Mouse (Mus musculus) neural tube, embryonic 15.5 days (tissue): ENCODE measurements at regions not wholly inside any gene's neighbourhood (a gene's known extent, or its start where the extent isn't known, plus 50 kb on each side); places are given as distances from the start of the nearest gene placed in this dataset.

Experiments
- ATAC-seq: fragments of 200-750 bp; cut with Nextera tagmentation; 2 replicates; pipeline ENCODE4 v1.8.0; 2017; ENCODE audit warnings: mild to moderate bottlenecking, moderate TSS enrichment, moderate library complexity; ENCODE audit not compliant: low FRiP score
- H3K27ac ChIP-seq: fragments of 300-500 bp; sonication (generic); replicated peaks from 2 replicates; pipeline ENCODE4 v1.5.1; 2015; ENCODE audit warnings: mild to moderate bottlenecking, inconsistent platforms
- H3K27me3 ChIP-seq: fragments of 300-500 bp; sonication (generic); replicated peaks from 2 replicates; pipeline ENCODE4 v1.6.1; 2015; ENCODE audit warnings: inconsistent platforms
- H3K36me3 ChIP-seq: fragments of 300-500 bp; sonication (generic); 2 replicates; pipeline ENCODE4 v1.6.1; 2015; ENCODE audit warnings: inconsistent platforms
- H3K4me1 ChIP-seq: fragments of 300-500 bp; sonication (generic); 2 replicates; pipeline ENCODE4 v1.6.1; 2015; ENCODE audit warnings: inconsistent platforms
- H3K4me2 ChIP-seq: fragments of 300-500 bp; sonication (generic); 2 replicates; pipeline ENCODE4 v1.6.1; 2015; ENCODE audit warnings: inconsistent platforms, mild to moderate bottlenecking, moderate library complexity
- H3K4me3 ChIP-seq: fragments of 300-500 bp; sonication (generic); replicated peaks from 2 replicates; pipeline ENCODE4 v1.5.1; 2015; ENCODE audit warnings: mild to moderate bottlenecking, inconsistent platforms
- H3K9ac ChIP-seq: fragments of 300-500 bp; sonication (generic); replicated peaks from 2 replicates; pipeline ENCODE4 v1.6.1; 2015; ENCODE audit warnings: mild to moderate bottlenecking, inconsistent platforms
- H3K9me3 ChIP-seq: fragments of 300-500 bp; sonication (generic); replicated peaks from 2 replicates; pipeline ENCODE4 v1.6.1; 2016; ENCODE audit warnings: inconsistent platforms
- WGBS: fragments of 180-500 bp; shearing (Covaris S2); methylation state at CpG from one replicate; pipeline ENCODE4 v1.1.7; 2015; ENCODE audit warnings: mixed read lengths; 5-methylcytosine and 5-hydroxymethylcytosine counted together

DNA sequence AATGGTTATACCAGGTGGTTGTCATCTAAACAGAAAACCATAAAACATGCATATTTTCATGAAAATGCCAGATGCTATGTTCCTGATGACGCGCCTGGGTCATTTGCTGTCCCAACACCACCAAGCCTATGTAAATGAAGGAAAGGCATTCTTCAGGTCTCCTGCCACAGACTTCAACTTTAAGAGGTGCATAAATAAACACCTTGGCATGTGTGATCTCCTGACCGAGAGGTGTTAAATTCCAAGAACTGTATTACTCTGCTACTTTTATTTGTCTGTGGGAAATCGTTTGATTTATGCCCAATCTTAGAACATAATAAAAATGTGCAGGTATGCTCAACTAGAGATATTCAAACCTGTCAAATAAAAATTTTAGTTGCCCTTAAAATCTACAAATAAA, 560.1 kb downstream of the Ttll7 start:
- Histone ChIP-seq H3K27me3 (no peaks in the 10 kb centered on the region), H3K27ac (no peak overlapping the region), H3K4me1 (no peaks in the 10 kb centered on the region), H3K4me2 (no peak overlapping the region), H3K36me3 (no peaks in the 10 kb centered on the region), H3K9me3 (no peaks in the 10 kb centered on the region), H3K4me3 (no peak overlapping the region), H3K9ac (no peak overlapping the region)
- 88% methylated on average over 4 of the region's 4 CpGs for WGBS
- ATAC-seq, result no peak

DNA sequence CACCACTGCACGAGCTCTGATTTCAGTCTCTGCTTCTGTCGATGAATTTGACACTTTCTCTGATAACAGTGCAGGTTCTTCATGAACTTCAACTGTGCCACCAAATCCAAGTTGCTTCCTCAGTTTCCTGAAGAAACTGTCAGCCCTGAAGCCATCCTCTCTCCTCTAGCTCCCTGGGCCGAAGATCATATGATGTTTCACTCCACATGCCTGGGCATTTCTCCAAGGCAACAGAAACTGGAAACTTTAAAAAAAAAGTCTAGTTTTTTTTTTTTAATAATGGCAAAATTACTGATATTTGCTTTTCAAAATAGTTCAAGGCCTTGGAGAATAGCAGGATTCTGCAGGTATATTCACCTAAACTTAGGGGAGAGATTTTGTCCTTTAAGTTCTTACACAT, 564.8 kb downstream of the Ttll7 start:
- Histone ChIP-seq H3K36me3 (no peaks in the 10 kb centered on the region), H3K4me1 (no peaks in the 10 kb centered on the region), H3K27me3 (no peaks in the 10 kb centered on the region), H3K27ac (no peak overlapping the region), H3K4me2 (no peak overlapping the region), H3K4me3 (no peak overlapping the region), H3K9me3 (no peaks in the 10 kb centered on the region), H3K9ac (no peak overlapping the region)
- ATAC-seq, result no peak
- 70% methylated on average over 3 of the region's 3 CpGs for WGBS

DNA sequence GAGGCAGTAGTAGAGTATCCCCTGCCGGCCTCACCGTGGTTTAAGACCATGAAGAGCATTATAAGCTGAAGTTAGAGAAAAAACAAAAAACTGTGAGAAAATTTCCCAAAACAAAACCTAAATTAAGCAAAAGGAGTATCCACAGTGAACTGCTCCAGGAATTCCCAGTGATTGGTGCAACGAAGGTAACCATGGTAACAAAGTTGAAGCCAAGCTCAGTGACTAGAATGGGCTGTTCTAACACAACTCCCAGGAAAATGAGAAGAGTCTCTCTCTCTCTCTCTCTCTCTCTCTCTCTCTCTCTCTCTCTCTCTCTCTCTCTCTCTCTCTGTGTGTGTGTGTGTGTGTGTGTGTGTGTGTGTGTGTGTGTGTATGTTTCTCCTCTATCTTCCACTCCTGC, 567.0 kb downstream of the Ttll7 start:
- peaks cover 4% of the 10 kb centered on the region; the same call in 1 of the 2 replicates for H3K4me1 ChIP-seq
- H3K27ac ChIP-seq, result no peak overlapping the region
- H3K9me3 ChIP-seq, result no peaks in the 10 kb centered on the region
- H3K9ac ChIP-seq, result no peak overlapping the region
- H3K27me3 ChIP-seq, result no peaks in the 10 kb centered on the region
- H3K36me3 ChIP-seq, result no peaks in the 10 kb centered on the region
- no peak overlapping the region for H3K4me2 ChIP-seq
- WGBS, result 47% methylated on average over 3 of the region's 3 CpGs
- ATAC-seq, result no peak
- H3K4me3 ChIP-seq, result no peak overlapping the region

DNA sequence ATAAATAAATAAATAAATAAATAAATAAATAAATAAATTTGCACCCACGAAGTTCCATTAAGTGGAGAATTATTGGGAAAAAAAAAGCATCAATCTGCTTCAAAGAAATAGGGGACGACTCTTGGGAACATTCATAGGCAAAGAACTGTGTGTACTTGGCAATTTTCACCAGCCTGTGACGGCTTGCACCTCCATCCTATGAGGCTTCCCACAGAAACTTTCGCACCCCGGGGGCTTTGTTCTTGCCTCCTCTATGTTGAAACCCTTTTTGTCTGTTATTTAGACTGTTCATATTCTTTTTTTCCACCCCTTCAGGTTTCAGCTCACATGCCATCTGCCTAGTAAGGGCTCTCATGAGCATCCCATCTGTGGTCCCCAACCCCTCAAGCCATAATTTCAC, 570.0 kb downstream of the Ttll7 start:
- Histone ChIP-seq H3K27ac (no peak overlapping the region), H3K27me3 (no peaks in the 10 kb centered on the region), H3K4me3 (no peak overlapping the region), H3K4me1 (peaks cover 6% of the 10 kb centered on the region; the same call in 1 of the 2 replicates), H3K4me2 (no peak overlapping the region), H3K36me3 (no peaks in the 10 kb centered on the region), H3K9me3 (no peaks in the 10 kb centered on the region), H3K9ac (no peak overlapping the region)
- ATAC-seq, result no peak
- WGBS, result 74% methylated on average over 5 of the region's 5 CpGs

DNA sequence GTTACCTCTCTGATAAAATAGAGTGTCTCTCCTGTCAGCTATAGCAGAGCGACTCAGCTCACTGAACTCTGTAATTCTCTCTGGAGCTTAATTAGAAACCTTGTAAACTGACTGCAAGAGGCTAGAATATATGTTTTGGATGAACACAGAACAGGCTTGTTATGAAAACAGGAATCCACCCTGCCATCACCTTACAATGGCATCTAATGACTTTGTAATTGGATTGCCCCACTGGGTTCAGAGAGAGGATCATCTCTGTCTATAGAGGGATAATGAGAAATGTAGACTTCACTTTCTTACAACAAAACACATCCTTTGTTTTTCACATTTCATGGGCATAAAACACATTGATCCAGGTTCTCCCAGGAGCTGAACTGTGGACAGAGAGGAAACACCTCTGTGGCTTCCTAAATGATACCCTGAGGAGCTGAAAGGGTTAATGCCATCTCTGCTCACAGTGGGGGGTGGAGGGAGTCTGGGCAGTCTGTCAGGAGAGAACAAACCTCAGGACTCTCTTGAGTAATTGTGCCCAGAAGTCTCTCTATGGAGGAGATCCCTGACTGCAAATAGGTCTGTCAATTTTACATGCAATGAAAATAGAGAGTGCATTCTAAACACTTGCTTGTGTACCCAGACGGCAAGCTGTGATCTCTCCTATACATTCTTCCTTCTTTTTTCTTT, 571.9 kb downstream of the Ttll7 start:
- WGBS, result 21% methylated on average over 2 of the region's 2 CpGs
- no peak overlapping the region for H3K27ac ChIP-seq
- no peak overlapping the region for H3K9ac ChIP-seq
- no peaks in the 10 kb centered on the region for H3K27me3 ChIP-seq
- no peaks in the 10 kb centered on the region for H3K9me3 ChIP-seq
- H3K4me2 ChIP-seq, result no peak overlapping the region
- H3K36me3 ChIP-seq, result no peaks in the 10 kb centered on the region
- no peak overlapping the region for H3K4me3 ChIP-seq
- peaks cover 6% of the 10 kb centered on the region; the same call in 1 of the 2 replicates for H3K4me1 ChIP-seq
- no peak for ATAC-seq

DNA sequence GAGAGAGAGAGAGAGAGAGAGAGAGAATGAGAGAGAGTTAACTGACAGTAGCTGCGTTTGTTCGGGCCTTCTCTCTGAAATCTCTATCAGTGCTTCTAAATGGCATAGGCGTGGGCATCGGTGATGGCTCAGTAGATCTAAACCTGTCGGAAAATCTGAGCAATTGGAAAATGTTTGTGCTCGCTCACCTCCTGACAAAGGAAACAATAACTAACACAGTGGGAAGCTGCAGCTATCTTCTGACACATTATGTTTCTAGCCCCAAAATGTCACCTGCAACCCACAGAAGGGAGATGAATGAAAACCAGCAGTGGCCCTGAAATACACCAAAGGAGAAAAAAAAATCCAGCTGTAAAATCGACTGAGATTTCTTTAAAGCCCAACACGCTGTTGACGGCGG, 576.7 kb downstream of the Ttll7 start:
- H3K4me1 ChIP-seq, result peaks cover 5% of the 10 kb centered on the region; the same call in 1 of the 2 replicates
- H3K4me2 ChIP-seq, result no peak overlapping the region
- no peaks in the 10 kb centered on the region for H3K27me3 ChIP-seq
- H3K36me3 ChIP-seq, result no peaks in the 10 kb centered on the region
- no peak overlapping the region for H3K4me3 ChIP-seq
- H3K9me3 ChIP-seq, result no peaks in the 10 kb centered on the region
- no peak for ATAC-seq
- WGBS, result 60% methylated on average over 10 of the region's 10 CpGs
- H3K9ac ChIP-seq, result no peak overlapping the region
- H3K27ac ChIP-seq, result no peak overlapping the region

DNA sequence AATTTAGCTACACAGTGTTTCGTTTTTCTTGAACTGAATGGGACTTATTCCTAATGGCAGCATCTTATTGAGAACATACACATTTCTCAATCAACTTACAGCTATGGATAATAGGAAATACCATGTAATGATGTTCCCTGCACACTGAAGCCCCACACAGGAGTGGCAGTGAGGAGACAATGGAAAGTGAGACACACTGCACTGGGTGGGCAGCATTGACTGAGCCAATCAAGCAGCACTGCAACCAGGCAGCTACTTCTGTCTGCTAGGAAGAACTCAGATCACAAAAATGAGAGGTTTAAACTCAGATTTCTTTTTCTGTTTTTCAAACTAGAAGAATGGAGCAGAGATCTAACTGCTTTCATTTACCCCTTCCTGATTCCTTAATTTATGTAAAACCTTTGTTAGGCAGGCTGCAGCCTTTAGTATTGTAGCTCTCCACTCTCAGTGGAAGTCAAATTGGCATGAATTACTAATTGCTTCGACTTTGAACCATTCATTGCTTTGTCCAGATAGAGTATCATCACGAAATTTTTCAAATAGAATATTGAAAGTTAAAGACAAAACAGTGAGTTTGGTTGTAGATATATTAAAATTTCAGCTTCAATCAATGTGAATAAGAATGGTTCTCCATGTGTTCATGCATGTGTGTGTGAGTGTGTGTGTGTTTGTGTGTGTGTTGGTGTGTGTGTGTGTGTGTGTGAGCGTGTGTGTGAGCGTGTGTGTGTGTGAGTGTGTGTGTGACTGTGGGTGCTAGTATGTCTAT, 590.9 kb downstream of the Ttll7 start:
- Histone ChIP-seq H3K4me3 (no peak overlapping the region), H3K27me3 (no peaks in the 10 kb centered on the region), H3K9ac (no peak overlapping the region), H3K4me2 (no peak overlapping the region), H3K36me3 (no peaks in the 10 kb centered on the region), H3K27ac (peak overlapping the region; percentile 60), H3K4me1 (peaks cover 14% of the 10 kb centered on the region; the same call in 1 of the 2 replicates), H3K9me3 (no peaks in the 10 kb centered on the region)
- ATAC-seq, result no peak
- 65% methylated on average over 5 of the region's 5 CpGs for WGBS

DNA sequence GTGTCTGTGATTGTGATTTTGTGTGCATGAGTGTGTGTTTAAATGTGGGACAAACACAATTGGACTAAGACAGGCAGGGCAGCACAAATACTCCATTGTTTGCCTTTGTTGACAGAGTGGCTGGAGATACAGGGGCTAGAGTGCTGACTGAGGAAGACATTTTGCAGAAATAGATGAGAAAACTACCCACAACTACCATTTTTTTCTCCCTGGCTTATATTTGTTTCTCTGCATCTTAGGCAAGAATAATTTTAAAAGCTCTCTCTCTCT, 591.5 kb downstream of the Ttll7 start:
- no peaks in the 10 kb centered on the region for H3K36me3 ChIP-seq
- peaks cover 14% of the 10 kb centered on the region; the same call in 1 of the 2 replicates for H3K4me1 ChIP-seq
- no peaks in the 10 kb centered on the region for H3K9me3 ChIP-seq
- H3K27me3 ChIP-seq, result no peaks in the 10 kb centered on the region
- no peak overlapping the region for H3K9ac ChIP-seq
- H3K27ac ChIP-seq, result peak overlapping the region; percentile 60
- no peak overlapping the region for H3K4me3 ChIP-seq
- peak; percentile 50; the same call in 1 of the 2 replicates for ATAC-seq
- H3K4me2 ChIP-seq, result no peak overlapping the region

DNA sequence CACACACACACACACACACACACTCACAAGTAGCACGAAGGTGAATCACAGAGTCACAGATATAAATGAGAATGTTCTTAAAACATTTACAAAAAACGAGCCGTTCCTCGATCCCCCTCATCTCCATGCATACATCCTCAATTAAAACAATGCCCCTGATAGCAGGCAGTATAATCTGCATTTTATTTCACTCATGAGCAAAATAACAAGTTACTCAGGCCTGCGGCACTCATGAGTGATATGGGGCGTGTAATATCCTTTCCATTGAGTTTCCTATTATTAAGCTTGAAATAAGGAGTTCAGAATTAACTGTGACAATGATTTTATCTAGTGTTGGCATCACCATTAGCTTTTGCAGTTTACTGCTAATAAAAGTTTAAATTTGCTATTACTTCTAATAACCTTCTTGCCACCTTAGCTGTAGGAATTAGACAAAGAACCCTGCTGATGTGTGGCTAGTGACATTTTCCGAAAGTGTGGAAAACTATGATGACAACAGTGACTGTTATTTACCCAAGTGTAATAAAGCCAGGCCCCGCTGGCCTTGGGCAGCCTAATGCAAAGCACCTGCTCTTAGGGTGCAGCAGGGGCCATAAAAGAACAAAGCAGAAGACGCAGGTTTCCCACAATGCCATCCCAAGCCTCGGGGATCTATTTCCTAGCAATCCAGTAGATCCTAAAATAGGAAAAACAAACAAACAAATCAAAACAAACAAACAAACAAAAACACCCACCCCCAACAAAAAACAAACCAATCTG, 592.0 kb downstream of the Ttll7 start:
- Histone ChIP-seq H3K4me3 (no peak overlapping the region), H3K36me3 (no peaks in the 10 kb centered on the region), H3K4me2 (no peak overlapping the region; the same call in 1 of the 2 replicates), H3K27me3 (no peaks in the 10 kb centered on the region), H3K4me1 (peaks cover 14% of the 10 kb centered on the region; the same call in 1 of the 2 replicates), H3K9ac (no peak overlapping the region), H3K27ac (peak overlapping the region; percentile 60; the same call in 1 of the 2 replicates), H3K9me3 (no peaks in the 10 kb centered on the region)
- peak; percentile 78; the same call in 1 of the 2 replicates for ATAC-seq
- 23% methylated on average over 10 of the region's 10 CpGs for WGBS

DNA sequence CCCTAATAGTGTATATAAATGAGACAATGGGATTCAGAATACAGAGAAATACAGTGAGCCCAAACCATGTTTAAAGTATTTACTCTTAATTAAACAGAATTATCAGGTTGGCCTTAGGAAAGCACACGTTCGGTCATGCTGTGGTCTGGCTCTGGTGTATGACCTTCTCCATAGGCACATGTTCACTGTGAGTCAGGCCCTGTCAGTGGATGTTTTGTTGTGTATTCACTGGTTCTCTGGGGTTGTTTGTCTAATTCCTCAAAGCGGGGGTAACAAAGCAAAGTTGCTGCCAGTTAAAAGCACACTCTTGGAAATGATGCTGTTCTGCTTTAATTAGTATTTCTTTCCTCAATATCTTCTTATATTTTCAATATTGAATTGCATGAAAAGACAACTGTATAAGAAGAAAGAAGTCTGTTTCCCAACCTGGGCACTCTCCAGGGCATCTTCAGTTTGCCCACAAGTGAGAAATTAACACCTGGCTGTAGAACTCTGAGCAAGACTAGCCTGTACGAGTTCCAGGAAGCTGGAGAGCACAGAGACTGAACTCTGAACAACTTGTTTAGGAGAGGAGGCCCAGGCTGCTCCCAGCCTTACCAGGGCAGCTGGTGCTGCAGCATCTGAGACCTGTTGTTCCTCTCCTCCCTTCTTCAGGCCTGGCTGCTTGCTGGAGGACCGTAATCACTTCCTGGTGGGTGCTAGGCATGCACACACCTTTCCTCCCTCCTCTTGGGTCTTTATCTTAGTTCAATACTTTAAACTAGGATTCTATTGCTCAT, 593.1 kb downstream of the Ttll7 start:
- WGBS, result 79% methylated on average over 5 of the region's 5 CpGs
- no peak overlapping the region for H3K4me2 ChIP-seq
- no peak overlapping the region for H3K27ac ChIP-seq
- no peak for ATAC-seq
- H3K9ac ChIP-seq, result no peak overlapping the region
- H3K36me3 ChIP-seq, result no peaks in the 10 kb centered on the region
- no peaks in the 10 kb centered on the region for H3K27me3 ChIP-seq
- no peak overlapping the region for H3K4me3 ChIP-seq
- peaks cover 14% of the 10 kb centered on the region; the same call in 1 of the 2 replicates for H3K4me1 ChIP-seq
- no peaks in the 10 kb centered on the region for H3K9me3 ChIP-seq

DNA sequence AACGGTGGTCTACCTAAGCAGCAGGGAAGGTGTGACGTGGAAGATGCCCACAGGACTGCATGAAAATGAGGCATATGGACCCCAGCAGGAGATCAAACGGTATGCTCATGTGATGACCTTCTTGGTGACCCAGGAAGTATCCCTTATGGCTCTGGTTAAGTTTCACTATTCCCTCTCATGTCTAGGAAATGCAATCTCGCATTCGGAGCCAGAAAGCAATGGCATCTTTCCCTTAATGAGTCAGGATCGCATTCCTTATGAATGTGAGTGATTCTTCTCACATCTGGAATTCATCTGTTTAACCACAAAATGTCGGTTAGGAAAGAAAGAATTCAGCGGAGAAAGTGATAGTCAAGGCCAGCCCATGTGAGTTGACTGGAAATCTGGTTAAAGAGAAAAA, 593.7 kb downstream of the Ttll7 start:
- Histone ChIP-seq H3K27ac (no peak overlapping the region), H3K9ac (no peak overlapping the region), H3K36me3 (no peaks in the 10 kb centered on the region), H3K9me3 (no peaks in the 10 kb centered on the region), H3K4me2 (no peak overlapping the region), H3K4me1 (peaks cover 14% of the 10 kb centered on the region; the same call in 1 of the 2 replicates), H3K4me3 (no peak overlapping the region), H3K27me3 (no peaks in the 10 kb centered on the region)
- WGBS, result 89% methylated on average over 8 of the region's 8 CpGs
- no peak for ATAC-seq
